Mouse (Mus musculus): ENCODE measurements at regions not wholly inside any gene's neighbourhood (a gene's known extent, or its start where the extent isn't known, plus 50 kb on each side); places are given as distances from the start of the nearest gene placed in this dataset.
A peak's percentile ranks its signal among the peaks of the same experiment; 100 is the strongest.

- 85% methylated on average over 6 of the region's 6 CpGs for WGBS
- H3K27ac ChIP-seq: 0 out of 2 replicates have a peak overlapping the region, but pooled peaks have one; percentile 43
- DNase-seq (ENCODE audit: low spot score): no peak
- H3K36me3 ChIP-seq: no peaks in the 10 kb centered on the region
- no peak overlapping the region for H3K4me3 ChIP-seq
- peaks cover 17% of the 10 kb centered on the region for H3K4me1 ChIP-seq
- H3K27me3 ChIP-seq (ENCODE audit: low read depth, poor library complexity, severe bottlenecking): no peaks in the 10 kb centered on the region
- no peaks in the 10 kb centered on the region for H3K9me3 ChIP-seq (replicated peaks)
These were observed 1215.9 kb upstream of the A1bg start for GRCm38 (mm10) chr15:62138701-62139100.

DNA sequence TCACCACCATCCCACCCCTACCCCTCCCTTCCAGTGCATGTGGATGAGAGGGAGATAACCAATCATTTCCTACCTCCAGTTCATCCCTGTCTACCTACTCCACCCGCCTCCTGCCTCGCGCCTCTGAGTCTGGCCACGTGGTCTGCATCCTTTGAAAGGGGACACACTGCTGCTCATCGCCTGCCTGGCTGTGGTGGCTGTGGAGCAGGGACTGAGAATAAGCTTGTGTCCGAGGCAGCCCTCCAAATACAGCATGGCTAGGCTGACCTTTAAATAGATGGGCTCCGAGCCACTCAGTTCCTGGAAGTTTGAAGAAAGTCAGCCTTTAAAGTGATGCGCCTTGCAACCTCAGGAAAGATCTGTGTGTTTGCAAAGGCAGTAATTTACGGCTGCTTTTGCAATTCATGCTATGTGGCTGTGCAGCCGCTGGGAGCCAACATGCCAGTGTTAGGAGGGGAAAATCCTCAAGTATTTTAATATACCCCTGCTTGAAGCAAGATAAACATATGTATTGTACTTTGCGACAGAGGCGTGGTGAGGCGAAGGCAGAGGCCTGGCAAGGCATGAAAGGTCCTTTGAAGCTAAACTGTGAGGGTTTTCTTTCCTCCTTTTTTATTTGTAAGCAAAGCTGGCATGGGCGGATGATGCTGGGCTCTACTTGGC lies 1214.3 kb upstream of the A1bg start:
- DNase-seq (ENCODE audit: low spot score): no peak
- H3K9me3 ChIP-seq (replicated peaks): no peaks in the 10 kb centered on the region
- no peaks in the 10 kb centered on the region for H3K36me3 ChIP-seq
- H3K4me1 ChIP-seq: peaks cover 17% of the 10 kb centered on the region
- no peak overlapping the region for H3K27ac ChIP-seq
- H3K27me3 ChIP-seq (ENCODE audit: low read depth, poor library complexity, severe bottlenecking): no peaks in the 10 kb centered on the region
- no peak overlapping the region for H3K4me3 ChIP-seq
- 62% methylated on average over 14 of the region's 14 CpGs for WGBS

- no peaks in the 10 kb centered on the region for H3K27me3 ChIP-seq (ENCODE audit: low read depth, poor library complexity, severe bottlenecking)
- H3K27ac ChIP-seq: no peak overlapping the region
- DNase-seq (ENCODE audit: low spot score): no peak
- peaks cover 17% of the 10 kb centered on the region for H3K4me1 ChIP-seq
- no peaks in the 10 kb centered on the region for H3K36me3 ChIP-seq
- H3K9me3 ChIP-seq (replicated peaks): no peaks in the 10 kb centered on the region
- 82% methylated on average over 8 of the region's 8 CpGs for WGBS
- no peak overlapping the region for H3K4me3 ChIP-seq
These were observed 1212.0 kb upstream of the A1bg start for GRCm38 (mm10) chr15:62134835-62135234.

- Histone ChIP-seq H3K27me3 (ENCODE audit: low read depth, poor library complexity, severe bottlenecking) (no peaks in the 10 kb centered on the region), H3K36me3 (no peaks in the 10 kb centered on the region), H3K27ac (no peak overlapping the region), H3K4me1 (peaks cover 17% of the 10 kb centered on the region), H3K9me3 (replicated peaks) (no peaks in the 10 kb centered on the region), H3K4me3 (no peak overlapping the region)
- WGBS: 80% methylated on average over 4 of the region's 4 CpGs
- no peak for DNase-seq (ENCODE audit: low spot score)
These were observed 1211.5 kb upstream of the A1bg start for GRCm38 (mm10) chr15:62134308-62134707.

GRCm38 (mm10) chr15:62132895-62133294 lies 1210.1 kb upstream of the A1bg start:
- H3K27me3 ChIP-seq (ENCODE audit: low read depth, poor library complexity, severe bottlenecking): no peaks in the 10 kb centered on the region

GRCm38 (mm10) chr15:62131686-62132085 lies 1208.9 kb upstream of the A1bg start:
- WGBS: 77% methylated on average over 3 of the region's 3 CpGs
- H3K27me3 ChIP-seq (ENCODE audit: low read depth, poor library complexity, severe bottlenecking): no peaks in the 10 kb centered on the region
- H3K27ac ChIP-seq: no peak overlapping the region

More at GRCm38 (mm10) chr15:62132895-62133294, 1210.1 kb upstream of the A1bg start:
- Histone ChIP-seq H3K9me3 (replicated peaks) (no peaks in the 10 kb centered on the region), H3K4me1 (peaks cover 25% of the 10 kb centered on the region), H3K4me3 (no peak overlapping the region), H3K36me3 (no peaks in the 10 kb centered on the region), H3K27ac (no peak overlapping the region)
- 74% methylated on average over 2 of the region's 2 CpGs for WGBS
- DNase-seq (ENCODE audit: low spot score): no peak

GRCm38 (mm10) chr15:62130530-62130929 lies 1207.7 kb upstream of the A1bg start:
- Histone ChIP-seq H3K36me3 (no peaks in the 10 kb centered on the region), H3K4me3 (no peak overlapping the region), H3K27ac (no peak overlapping the region), H3K9me3 (replicated peaks) (no peaks in the 10 kb centered on the region), H3K4me1 (peaks cover 30% of the 10 kb centered on the region), H3K27me3 (ENCODE audit: low read depth, poor library complexity, severe bottlenecking) (no peaks in the 10 kb centered on the region)
- no peak for DNase-seq (ENCODE audit: low spot score)
- WGBS: 71% methylated on average over 4 of the region's 4 CpGs

More at GRCm38 (mm10) chr15:62131686-62132085, 1208.9 kb upstream of the A1bg start:
- H3K4me1 ChIP-seq: peaks cover 30% of the 10 kb centered on the region
- H3K36me3 ChIP-seq: no peaks in the 10 kb centered on the region
- no peaks in the 10 kb centered on the region for H3K9me3 ChIP-seq (replicated peaks)
- H3K4me3 ChIP-seq: no peak overlapping the region
- no peak for DNase-seq (ENCODE audit: low spot score)

GRCm38 (mm10) chr15:62128546-62129212 lies 1205.9 kb upstream of the A1bg start:
- Histone ChIP-seq H3K27ac (0 out of 2 replicates have a peak overlapping the region, but pooled peaks have one; percentile 14), H3K4me3 (no peak overlapping the region), H3K4me1 (peaks cover 27% of the 10 kb centered on the region), H3K36me3 (no peaks in the 10 kb centered on the region), H3K27me3 (ENCODE audit: low read depth, poor library complexity, severe bottlenecking) (no peaks in the 10 kb centered on the region), H3K9me3 (replicated peaks) (no peaks in the 10 kb centered on the region)
- 52% methylated on average over 11 of the region's 11 CpGs for WGBS
- no peak for DNase-seq (ENCODE audit: low spot score)

DNA sequence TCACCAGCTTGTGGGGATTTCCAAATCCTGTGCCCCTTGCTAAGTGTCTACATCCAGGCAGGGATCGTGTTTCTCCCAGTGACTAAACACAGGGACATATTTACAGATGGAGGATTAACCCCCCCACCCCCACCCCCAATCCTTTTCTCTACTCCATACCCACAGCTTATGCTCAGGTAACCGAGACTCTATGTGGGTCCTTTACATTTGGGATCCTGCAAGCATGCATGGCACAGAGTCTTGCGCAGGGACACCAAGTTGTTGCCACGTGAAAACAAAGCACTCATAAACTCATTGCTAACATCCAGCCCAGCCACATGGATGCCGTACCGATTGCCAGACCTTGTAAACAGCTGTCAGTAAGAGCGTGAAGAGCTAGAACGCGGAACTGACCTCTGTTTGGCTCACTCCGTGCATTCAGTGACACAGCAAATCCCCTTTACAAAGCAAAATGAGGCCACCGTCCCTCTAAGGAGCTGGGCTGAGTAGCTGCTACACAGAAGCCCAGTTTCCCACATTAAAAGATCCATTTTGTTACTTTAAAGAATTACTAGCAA lies 1204.9 kb upstream of the A1bg start:
- 53% methylated on average over 11 of the region's 11 CpGs for WGBS
- peak; percentile 37 for DNase-seq (ENCODE audit: low spot score)
- peak overlapping the region; percentile 59 for H3K27ac ChIP-seq

DNA sequence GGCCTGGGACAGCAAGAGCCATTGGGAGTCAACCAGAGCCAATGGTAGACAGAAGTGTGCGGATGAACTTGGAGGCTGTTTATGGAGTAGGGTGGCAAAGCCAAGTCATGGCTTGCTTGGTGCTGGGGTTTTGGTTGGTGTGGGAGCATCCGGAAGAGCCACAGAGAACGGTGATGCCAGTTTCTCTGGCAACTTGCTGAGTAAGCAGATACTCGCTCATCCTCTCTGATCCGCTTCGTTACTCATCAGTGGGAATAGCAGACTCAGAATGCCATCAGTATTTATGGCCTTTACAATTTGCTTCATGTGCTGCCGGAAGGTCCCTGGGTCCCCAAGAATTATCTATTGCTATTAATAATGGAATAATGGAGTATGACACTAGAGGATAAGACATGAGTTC lies 1202.9 kb upstream of the A1bg start:
- H3K9me3 ChIP-seq (replicated peaks): no peaks in the 10 kb centered on the region
- no peaks in the 10 kb centered on the region for H3K27me3 ChIP-seq (ENCODE audit: low read depth, poor library complexity, severe bottlenecking)
- DNase-seq (ENCODE audit: low spot score): no peak
- H3K4me3 ChIP-seq: no peak overlapping the region
- H3K27ac ChIP-seq: no peak overlapping the region
- WGBS: 94% methylated on average over 7 of the region's 7 CpGs
- peaks cover 29% of the 10 kb centered on the region for H3K4me1 ChIP-seq
- H3K36me3 ChIP-seq: no peaks in the 10 kb centered on the region

More for the DNA sequence above, 1204.9 kb upstream of the A1bg start:
- Histone ChIP-seq H3K27me3 (ENCODE audit: low read depth, poor library complexity, severe bottlenecking) (no peaks in the 10 kb centered on the region), H3K36me3 (no peaks in the 10 kb centered on the region), H3K4me3 (no peak overlapping the region), H3K9me3 (replicated peaks) (no peaks in the 10 kb centered on the region), H3K4me1 (peaks cover 27% of the 10 kb centered on the region)

- H3K9me3 ChIP-seq (replicated peaks): no peaks in the 10 kb centered on the region
- 80% methylated on average over 4 of the region's 4 CpGs for WGBS
- no peak overlapping the region for H3K27ac ChIP-seq
- H3K36me3 ChIP-seq: no peaks in the 10 kb centered on the region
- H3K4me1 ChIP-seq: peaks cover 36% of the 10 kb centered on the region
- H3K4me3 ChIP-seq: no peak overlapping the region
- H3K27me3 ChIP-seq (ENCODE audit: low read depth, poor library complexity, severe bottlenecking): no peaks in the 10 kb centered on the region
- DNase-seq (ENCODE audit: low spot score): no peak
These were observed 1200.9 kb upstream of the A1bg start for GRCm38 (mm10) chr15:62123756-62124155.

GRCm38 (mm10) chr15:62122265-62123023 lies 1199.6 kb upstream of the A1bg start:
- 92% methylated on average over 9 of the region's 9 CpGs for WGBS
- no peak for DNase-seq (ENCODE audit: low spot score)
- Histone ChIP-seq H3K27ac (no peak overlapping the region), H3K4me1 (peaks cover 35% of the 10 kb centered on the region), H3K27me3 (ENCODE audit: low read depth, poor library complexity, severe bottlenecking) (no peaks in the 10 kb centered on the region), H3K9me3 (replicated peaks) (no peaks in the 10 kb centered on the region), H3K4me3 (no peak overlapping the region), H3K36me3 (no peaks in the 10 kb centered on the region)

DNA sequence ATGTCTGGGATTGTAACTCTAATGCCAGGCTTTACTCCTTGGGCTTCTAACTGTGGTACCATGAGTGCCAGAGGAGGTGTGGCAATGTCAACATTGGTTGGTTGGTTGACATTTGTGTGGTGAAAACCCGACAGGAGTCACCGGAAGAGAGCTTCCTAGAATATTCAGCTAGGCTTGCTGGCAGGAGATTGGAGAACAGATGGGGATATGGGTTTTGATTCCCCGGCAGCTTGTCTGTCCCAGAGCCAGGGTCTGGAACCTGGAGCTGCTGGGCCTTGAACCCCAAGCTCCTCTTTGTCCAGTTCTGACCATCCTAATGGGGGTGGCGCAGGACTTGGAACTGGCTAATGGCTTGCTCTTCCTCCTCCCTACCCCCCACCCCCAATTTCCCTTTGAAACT lies 1198.9 kb upstream of the A1bg start:
- Histone ChIP-seq H3K4me3 (no peak overlapping the region), H3K4me1 (peaks cover 32% of the 10 kb centered on the region), H3K27ac (no peak overlapping the region), H3K27me3 (ENCODE audit: low read depth, poor library complexity, severe bottlenecking) (no peaks in the 10 kb centered on the region), H3K36me3 (no peaks in the 10 kb centered on the region), H3K9me3 (replicated peaks) (no peaks in the 10 kb centered on the region)
- DNase-seq (ENCODE audit: low spot score): no peak
- WGBS: 92% methylated on average over 4 of the region's 4 CpGs

Data from limb, embryonic 10.5 days (tissue).